Mouse (Mus musculus): ENCODE measurements around the gene Asic2. TPM values are rescaled to one million over a fixed set of nuclear protein-coding genes. Genes with fewer than 3 reads are reported as not detected.
A peak's percentile ranks its signal among the peaks of the same experiment; 100 is the strongest.

Gene Asic2
- total RNA-seq, 2 experiments from 2014 or later: 2.6 to 4.8 TPM

- DNase-seq: no peak
Observed at GRCm38 (mm10) chr11:81737777-81738176, 230.5 kb downstream of the Asic2 start.

- DNase-seq: no peak
Observed at GRCm38 (mm10) chr11:81722071-81722470, 246.2 kb downstream of the Asic2 start.

GRCm38 (mm10) chr11:81714801-81715200, 253.5 kb downstream of the Asic2 start:
- no peak for DNase-seq

GRCm38 (mm10) chr11:81706996-81707395, 261.3 kb downstream of the Asic2 start:
- no peak for DNase-seq

- DNase-seq: peak; percentile 16
Observed at GRCm38 (mm10) chr11:81698008-81698407, 270.2 kb downstream of the Asic2 start.

GRCm38 (mm10) chr11:81695501-81695900, 272.8 kb downstream of the Asic2 start:
- DNase-seq: no peak

- no peak for DNase-seq
Observed at GRCm38 (mm10) chr11:81680511-81680910, 287.7 kb downstream of the Asic2 start.

GRCm38 (mm10) chr11:81671724-81672123, 296.5 kb downstream of the Asic2 start:
- DNase-seq: no peak

- DNase-seq: no peak
Observed at GRCm38 (mm10) chr11:81670436-81670835, 297.8 kb downstream of the Asic2 start.

- DNase-seq: no peak
Observed at GRCm38 (mm10) chr11:81658850-81659249, 309.4 kb downstream of the Asic2 start.

GRCm38 (mm10) chr11:81657121-81657520, 311.1 kb downstream of the Asic2 start:
- no peak for DNase-seq

GRCm38 (mm10) chr11:81647828-81648227, 320.4 kb downstream of the Asic2 start:
- no peak for DNase-seq

- DNase-seq: no peak
Observed at GRCm38 (mm10) chr11:81645549-81645948, 322.7 kb downstream of the Asic2 start.

- DNase-seq: no peak
Observed at GRCm38 (mm10) chr11:81636356-81636755, 331.9 kb downstream of the Asic2 start.

- peak; percentile 52 for DNase-seq
Observed at GRCm38 (mm10) chr11:81634360-81635350, 333.6 kb downstream of the Asic2 start.

- DNase-seq: no peak
Observed at GRCm38 (mm10) chr11:81625199-81625598, 343.1 kb downstream of the Asic2 start.

GRCm38 (mm10) chr11:81620516-81620915, 347.7 kb downstream of the Asic2 start:
- no peak for DNase-seq

- DNase-seq: no peak
Observed at GRCm38 (mm10) chr11:81616437-81616836, 351.8 kb downstream of the Asic2 start.

- DNase-seq: no peak
Observed at GRCm38 (mm10) chr11:81613869-81614620, 354.2 kb downstream of the Asic2 start.

- DNase-seq: peak; percentile 89
Observed at GRCm38 (mm10) chr11:81612798-81613540, 355.3 kb downstream of the Asic2 start.

GRCm38 (mm10) chr11:81611948-81612797, 356.1 kb downstream of the Asic2 start:
- DNase-seq: no peak

Data from adrenal gland, postnatal 10 days (tissue).